Mouse (Mus musculus): Measurements from ENCODE around the gene Bank1. TPM values are rescaled to one million over a fixed set of nuclear protein-coding genes. Genes with fewer than 3 reads are reported as not detected.

Bank1 gene
- total and polyA plus RNA-seq, 3 experiments: 0.11 TPM; not detected in 2

DNA sequence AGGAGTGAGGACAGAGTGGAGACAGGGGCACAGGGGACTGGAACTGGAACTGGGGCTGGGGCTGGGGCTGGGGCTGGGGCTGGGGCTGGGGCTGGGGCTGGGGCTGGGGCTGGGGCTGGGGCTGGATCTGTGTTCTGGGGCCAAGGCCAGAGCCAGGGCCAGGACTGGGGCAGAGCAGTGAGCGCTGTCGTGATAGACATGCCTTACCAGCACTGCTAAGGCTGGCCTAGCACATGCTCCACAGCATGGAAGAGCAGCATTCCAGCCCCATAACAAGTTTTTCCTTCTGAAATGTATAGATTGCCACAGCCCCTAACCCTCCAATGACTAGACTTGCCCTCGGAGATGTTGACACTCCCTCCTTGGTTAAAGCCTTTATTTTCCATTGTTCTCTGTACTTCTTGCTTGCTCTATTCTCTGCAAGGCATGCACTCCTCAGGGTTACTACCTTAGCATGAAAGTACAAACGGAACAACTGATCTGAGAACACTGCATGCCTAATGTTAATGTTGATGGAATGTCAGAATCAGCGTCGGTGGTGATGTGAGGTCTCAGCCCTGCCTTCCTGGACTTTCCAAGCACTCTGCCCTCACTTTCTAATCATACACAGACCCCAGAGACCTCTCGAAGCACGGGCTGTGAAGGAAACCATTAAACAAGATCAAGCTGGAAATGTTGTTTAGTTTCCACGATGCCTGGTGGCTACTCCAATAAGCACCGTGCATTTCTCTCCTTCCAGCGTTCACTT is 318.6 kb downstream of the Bank1 start:
- ATAC-seq (ENCODE audit: extremely low read depth, insufficient number of reproducible peaks, low FRiP score, poor library complexity, severe bottlenecking): no peak
- no peaks in the 10 kb centered on the region for H3K27me3 ChIP-seq (ENCODE audit: insufficient read depth, low read length)
- TF ChIP-seq GATA1 (IDR thresholded peaks at IDR 0.05; ENCODE audit: borderline replicate concordance, low read length): no peak
- TF ChIP-seq CTCF (IDR thresholded peaks at IDR 0.05; ENCODE audit: low read depth, low read length): no peak
- H3K4me3 ChIP-seq (ENCODE audit: low read depth, low read length): no peak overlapping the region
- no peaks in the 10 kb centered on the region for H3K9me3 ChIP-seq (replicated peaks)
- no peak for DNase-seq (ENCODE audit: low spot score)
- no peaks in the 10 kb centered on the region for H3K36me3 ChIP-seq (replicated peaks)
- no peaks in the 10 kb centered on the region for H3K4me1 ChIP-seq (ENCODE audit: insufficient read depth, low read depth, low read length)
